Mouse (Mus musculus): ENCODE data around the gene Mlycd. TPM values are rescaled to one million over a fixed set of nuclear protein-coding genes. Genes with fewer than 3 reads are reported as not detected.

The Mlycd gene
- total RNA-seq, 2 experiments from 2014 or later, result 109 to 111 TPM

GRCm38 (mm10) chr8:119400122-119400671, 5.5 kb downstream of the Mlycd start:
- DNase-seq (ENCODE audit: low spot score), result no peak
- intact Hi-C loops (cut with DNase I), result no loop called here

- intact Hi-C loops (cut with DNase I), result no loop called here
- no peak for DNase-seq (ENCODE audit: low spot score)
Measured at GRCm38 (mm10) chr8:119400904-119401303, 6.2 kb downstream of the Mlycd start.

DNA sequence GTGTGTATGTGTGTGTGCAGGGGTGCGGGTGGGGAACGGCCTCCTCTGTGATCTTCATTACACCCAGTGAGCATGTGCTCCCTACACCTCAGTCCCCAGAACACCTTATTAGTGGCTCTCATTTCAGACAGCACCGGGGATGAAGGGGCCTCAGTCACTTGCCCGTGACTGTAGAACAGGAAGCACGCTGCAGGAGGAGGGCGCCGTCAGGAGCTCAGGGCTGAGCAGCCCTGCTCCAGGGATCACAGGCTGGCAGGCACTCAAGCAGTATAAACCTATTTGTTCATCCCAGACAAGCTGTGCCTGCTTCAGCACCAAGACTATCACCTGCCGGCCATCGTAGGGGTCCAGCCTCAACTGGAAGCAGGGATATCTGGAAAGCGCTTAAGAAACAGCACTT, 9.2 kb downstream of the Mlycd start:
- intact Hi-C loops (cut with DNase I), result no loop called here
- no peak for DNase-seq (ENCODE audit: low spot score)

- intact Hi-C loops (cut with DNase I), result no loop called here
- no peak for DNase-seq (ENCODE audit: low spot score)
Measured at GRCm38 (mm10) chr8:119404648-119405047, 10.0 kb downstream of the Mlycd start.

DNA sequence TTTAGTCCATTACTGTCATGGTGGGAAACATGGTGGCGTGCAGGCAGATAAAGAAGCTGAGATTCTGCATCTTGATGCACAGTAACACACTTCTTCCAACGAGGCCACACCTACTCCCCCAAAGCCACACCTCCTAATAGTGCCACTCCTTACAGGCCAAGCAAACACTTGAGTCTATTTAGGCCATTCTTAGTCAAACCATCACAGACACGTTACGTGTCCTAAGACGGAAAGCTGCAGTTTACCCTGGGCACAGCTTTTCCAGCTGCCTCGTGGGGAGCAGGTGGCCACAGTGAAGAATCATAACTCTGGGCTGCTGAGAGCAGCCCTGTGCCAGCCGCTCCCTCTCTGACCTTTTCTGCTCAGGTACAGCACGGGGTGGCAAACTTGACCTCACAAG, 13.6 kb downstream of the Mlycd start:
- intact Hi-C loops (cut with DNase I), result no loop called here
- no peak for DNase-seq (ENCODE audit: low spot score)

- intact Hi-C loops (cut with DNase I), result loop anchor here (1.0 to 2.0 kb wide), 3 partner anchors 27 to 193 kb away; partner anchors contain the start of gene Taf1c
- DNase-seq (ENCODE audit: low spot score), result no peak
Measured at GRCm38 (mm10) chr8:119412037-119412734, 17.5 kb downstream of the Mlycd start.

- DNase-seq (ENCODE audit: low spot score), result no peak
- intact Hi-C loops (cut with DNase I), result loop anchor here (1.0 to 2.0 kb wide), 3 partner anchors 26 to 192 kb away; partner anchors contain the start of gene Taf1c
Measured at GRCm38 (mm10) chr8:119412735-119413498, 18.2 kb downstream of the Mlycd start.

DNA sequence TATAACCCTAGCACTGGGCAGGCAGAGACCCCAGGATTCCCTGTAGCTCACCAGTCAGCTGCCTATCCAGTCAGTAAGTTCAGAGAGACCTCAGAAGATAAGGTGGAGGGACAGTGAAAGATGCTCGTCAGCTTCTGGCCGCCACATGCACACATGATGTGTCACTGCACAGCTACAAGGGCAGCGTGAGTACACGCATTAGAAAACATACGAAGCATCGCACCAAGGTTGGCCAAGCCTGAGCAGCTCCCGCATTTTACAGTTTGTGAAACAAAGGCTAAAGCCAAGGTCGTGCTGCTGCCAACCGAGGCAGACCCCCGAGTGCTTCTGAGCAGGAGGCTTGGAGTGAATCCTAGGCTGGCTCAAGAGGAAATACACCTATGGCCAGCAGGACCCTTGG, 18.9 kb downstream of the Mlycd start:
- intact Hi-C loops (cut with DNase I), result loop anchor here (2.0 kb wide), 1 partner anchor 191 kb away; the partner anchor contains the start of gene Taf1c
- no peak for DNase-seq (ENCODE audit: low spot score)

GRCm38 (mm10) chr8:119420318-119420717, 25.6 kb downstream of the Mlycd start:
- intact Hi-C loops (cut with DNase I), result no loop called here

DNA sequence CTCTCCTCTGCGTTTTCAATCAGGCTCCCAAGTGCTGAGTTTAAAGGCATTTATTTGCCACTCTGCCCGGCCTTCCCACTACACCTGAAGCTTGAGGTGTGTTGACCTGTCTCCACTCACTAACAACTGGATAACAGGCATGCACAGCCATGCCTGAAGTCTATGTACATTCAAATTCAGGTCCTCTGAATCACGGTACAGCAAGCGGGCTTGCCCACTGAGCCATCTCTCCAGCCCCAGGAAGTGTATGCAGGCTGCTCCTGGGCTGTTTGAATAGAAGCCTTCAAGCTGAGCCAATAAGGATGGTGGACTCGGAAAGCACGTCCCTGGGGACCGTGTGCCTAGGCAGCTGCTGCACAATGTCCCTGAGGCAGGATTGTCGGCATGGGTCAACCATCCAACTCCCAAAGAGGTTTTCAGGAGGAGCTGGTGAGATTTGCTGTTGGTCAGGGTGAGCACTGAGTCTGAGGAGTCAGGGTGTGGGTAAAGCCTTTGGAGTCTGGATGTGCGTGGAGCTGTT, 27.0 kb downstream of the Mlycd start:
- intact Hi-C loops (cut with DNase I), result no loop called here
- DNase-seq (ENCODE audit: low spot score), result no peak

More at GRCm38 (mm10) chr8:119420318-119420717, 25.6 kb downstream of the Mlycd start:
- DNase-seq (ENCODE audit: low spot score), result no peak

GRCm38 (mm10) chr8:119422123-119422711, 27.5 kb downstream of the Mlycd start:
- DNase-seq (ENCODE audit: low spot score), result peak; percentile 50
- intact Hi-C loops (cut with DNase I), result no loop called here

DNA sequence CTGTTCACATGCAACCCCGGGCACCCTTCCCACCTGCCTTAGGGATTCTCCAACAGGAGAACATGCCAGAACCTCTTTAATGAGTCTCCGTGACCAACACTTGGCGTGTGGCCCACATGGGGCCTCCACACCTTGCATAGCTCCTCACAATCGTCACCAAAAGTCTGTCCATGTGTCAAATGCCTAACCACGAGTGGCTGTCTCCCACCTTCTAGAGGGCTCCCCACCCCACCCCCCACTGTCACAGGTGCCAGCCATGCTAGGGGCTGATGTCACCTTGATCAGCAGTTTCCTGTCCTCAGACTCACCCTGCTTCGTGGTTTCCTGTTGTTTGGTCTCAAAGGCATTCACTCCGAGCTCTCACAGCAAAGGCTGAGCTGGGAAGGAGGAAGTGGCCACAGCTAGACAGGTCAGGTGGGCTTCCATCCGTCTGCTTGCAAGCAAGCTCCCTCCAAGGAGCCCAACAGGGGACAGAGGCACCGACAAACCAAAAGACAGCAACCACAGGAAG, 29.0 kb downstream of the Mlycd start:
- peak; percentile 34 for DNase-seq (ENCODE audit: low spot score)
- intact Hi-C loops (cut with DNase I), result no loop called here

DNA sequence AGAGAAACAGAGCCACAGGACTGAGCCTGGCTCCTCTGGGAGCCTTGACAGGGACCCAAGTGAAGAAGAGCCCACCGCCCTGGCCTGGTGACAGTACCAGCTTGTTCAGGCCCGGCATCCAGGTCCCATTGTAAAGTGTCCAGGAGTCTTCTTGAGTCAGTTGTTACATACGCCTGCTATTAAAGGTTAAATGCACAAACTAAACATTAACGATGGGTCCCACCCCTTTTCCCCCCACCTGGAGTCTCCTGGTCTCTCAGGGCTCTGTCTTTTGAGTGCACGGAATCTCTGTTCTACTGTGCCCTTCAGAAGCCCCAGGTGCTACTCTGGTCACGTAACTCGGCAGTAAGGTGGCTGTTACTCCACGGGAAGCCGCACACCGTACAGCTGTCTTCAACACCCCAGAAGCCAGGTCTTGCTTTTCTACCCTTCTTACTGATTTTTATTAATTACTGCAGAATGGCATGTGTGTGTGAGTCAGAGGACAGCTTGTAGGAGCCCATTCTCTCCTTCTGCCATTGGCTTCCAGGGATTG, 29.6 kb downstream of the Mlycd start:
- DNase-seq (ENCODE audit: low spot score), result no peak

DNA sequence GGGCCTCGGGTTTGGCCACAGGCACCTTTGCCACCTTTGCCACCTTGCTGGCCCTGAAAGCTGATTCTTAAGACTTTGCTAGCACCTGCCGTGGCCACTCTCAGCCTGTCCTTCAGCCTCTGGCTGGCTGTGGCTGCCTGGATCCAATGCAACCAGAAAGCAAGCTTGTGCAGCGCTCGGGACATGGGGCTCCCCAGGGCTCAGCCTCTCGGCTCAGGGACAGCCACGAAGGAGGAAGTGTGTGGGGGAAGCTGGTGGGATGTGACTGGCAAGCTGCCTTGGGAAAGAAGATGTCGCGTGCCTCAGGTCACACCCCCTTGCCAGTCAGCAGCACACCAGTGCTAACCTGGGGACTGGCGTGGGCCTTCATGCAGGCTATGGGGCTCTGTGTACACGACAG, 30.1 kb downstream of the Mlycd start:
- DNase-seq (ENCODE audit: low spot score), result no peak
- intact Hi-C loops (cut with DNase I), result no loop called here

More for the DNA sequence above, 29.6 kb downstream of the Mlycd start:
- intact Hi-C loops (cut with DNase I), result no loop called here

- intact Hi-C loops (cut with DNase I), result no loop called here
- peak; percentile 61 for DNase-seq (ENCODE audit: low spot score)
Measured at GRCm38 (mm10) chr8:119425533-119425932, 30.9 kb downstream of the Mlycd start.

GRCm38 (mm10) chr8:119426069-119426735, 31.5 kb downstream of the Mlycd start:
- no peak for DNase-seq (ENCODE audit: low spot score)
- intact Hi-C loops (cut with DNase I), result no loop called here

DNA sequence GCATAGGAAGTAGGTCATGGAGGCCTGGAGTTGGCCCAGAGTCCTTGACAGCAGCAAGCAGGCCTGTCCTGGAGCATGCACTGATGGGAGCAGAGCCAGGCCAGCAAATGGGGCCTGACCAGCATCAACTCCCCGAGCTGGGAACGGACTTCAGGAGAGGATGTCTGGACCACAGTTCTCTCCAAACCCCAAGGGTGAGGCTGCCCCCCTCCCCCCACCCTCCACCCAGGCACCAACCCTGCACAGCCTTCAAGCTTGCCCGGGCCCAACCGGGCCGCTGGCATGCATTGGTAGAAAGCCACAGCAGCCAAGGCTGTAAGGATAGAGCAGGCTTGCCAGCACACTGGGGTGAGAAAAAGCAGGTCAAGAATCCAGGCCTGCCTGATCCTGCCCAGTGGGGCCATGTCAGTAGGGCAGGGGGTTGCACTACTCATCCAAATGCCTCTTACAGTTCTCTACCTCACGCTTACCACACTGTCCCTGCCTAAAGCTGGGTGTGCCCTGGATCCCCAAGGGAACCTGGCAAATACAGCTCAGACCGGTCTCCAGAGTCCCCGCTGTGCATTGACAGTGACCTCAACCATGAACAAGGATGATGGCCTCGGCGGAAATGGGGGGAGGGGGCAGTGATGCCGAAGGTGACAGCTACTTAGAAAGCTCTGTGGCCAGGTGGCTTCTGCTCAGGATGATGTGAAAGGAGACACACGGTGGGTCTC, 33.1 kb downstream of the Mlycd start:
- intact Hi-C loops (cut with DNase I), result no loop called here
- DNase-seq (ENCODE audit: low spot score), result no peak

GRCm38 (mm10) chr8:119428350-119428740, 33.7 kb downstream of the Mlycd start:
- intact Hi-C loops (cut with DNase I), result no loop called here
- no peak for DNase-seq (ENCODE audit: low spot score)
